21 mouse cellular contexts compared by ENCODE assay signal in the genomic region with DNA sequence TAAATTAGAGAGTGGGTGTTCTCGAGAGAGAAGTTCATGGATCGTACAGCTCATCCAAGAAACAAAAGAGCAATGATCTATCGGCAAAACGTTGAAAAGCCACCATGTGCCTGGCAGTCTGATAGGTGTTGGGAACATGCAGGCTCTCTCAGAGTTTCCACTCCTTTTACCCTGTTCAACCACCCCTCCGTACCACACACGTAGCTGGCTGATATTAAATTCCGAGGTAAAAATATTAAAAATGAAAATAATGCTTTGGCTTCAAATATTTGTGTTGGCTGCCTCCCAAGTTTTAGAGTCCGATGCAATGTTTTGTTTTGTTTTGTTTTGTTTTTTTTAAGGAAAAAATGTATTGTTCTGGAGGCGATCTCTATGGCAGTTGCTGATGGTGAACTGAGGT.
A peak's percentile ranks its signal among the peaks of the same experiment; 100 is the strongest.
DNase-seq lines count a peak whose midpoint lies in the region; ATAC-seq and TF ChIP-seq lines count a peak whose summit lies in the region.
"Had no signal": no experiment of that assay in that cellular context is flagged by ENCODE, and none has a peak within 500 bp of the region (broad histone marks: within the 10 kb centered on the region; RNA-seq: fewer than 3 reads in every experiment).

No protein-coding gene starts in this region.

- intact Hi-C loops in left cerebral cortex, postnatal 14 days (cut with DNase I), result no loop called here

- ATAC-seq in forebrain, embryonic 14.5 days, result no peak
- no peak for ATAC-seq in forebrain, embryonic 11.5 days (replicated peaks; ENCODE audit: low FRiP score)
- no peak for ATAC-seq in hindbrain, embryonic 13.5 days (ENCODE audit: low FRiP score)
- no peak for ATAC-seq in midbrain, embryonic 12.5 days (ENCODE audit: low FRiP score, low read depth)
- ATAC-seq: activated CD4-positive, CD25-positive, alpha-beta regulatory T cell, adult 4 months had no signal

- no peak overlapping the region for H3K4me2 ChIP-seq in forebrain, embryonic 14.5 days (ENCODE audit: low read length)
- no peak overlapping the region for H3K4me2 ChIP-seq in forebrain, embryonic 11.5 days (ENCODE audit: low read depth, low read length, severe bottlenecking)
- H3K4me2 ChIP-seq in hindbrain, embryonic 13.5 days, result no peak overlapping the region
- peak overlapping the region; percentile 42; the same call in 1 of the 2 replicates for H3K4me2 ChIP-seq in midbrain, embryonic 12.5 days (replicated peaks)
- H3K4me2 ChIP-seq: intestine, embryonic 15.5 days; limb, embryonic 12.5 days had no signal

- 67% methylated on average over 9 of the region's 9 CpGs for WGBS in forebrain, embryonic 14.5 days
- 81% methylated on average over 9 of the region's 9 CpGs for WGBS in forebrain, embryonic 11.5 days
- 89% methylated on average over 9 of the region's 9 CpGs for WGBS in embryonic facial prominence, embryonic 10.5 days
- WGBS in hindbrain, embryonic 13.5 days, result 80% methylated on average over 9 of the region's 9 CpGs
- 82% methylated on average over 9 of the region's 9 CpGs for WGBS in midbrain, embryonic 12.5 days
- 67% methylated on average over 9 of the region's 9 CpGs for WGBS in cerebellum, adult 2 months

- H3K4me3 ChIP-seq in forebrain, embryonic 14.5 days (ENCODE audit: low read depth, low read length), result no peak overlapping the region
- H3K4me3 ChIP-seq in forebrain, embryonic 11.5 days (ENCODE audit: low read depth, low read length), result no peak overlapping the region
- H3K4me3 ChIP-seq in embryonic facial prominence, embryonic 10.5 days, result no peak overlapping the region
- no peak overlapping the region for H3K4me3 ChIP-seq in hindbrain, embryonic 13.5 days
- no peak overlapping the region for H3K4me3 ChIP-seq in midbrain, embryonic 12.5 days
- no peak overlapping the region for H3K4me3 ChIP-seq in cerebellum, adult 2 months (replicated peaks; ENCODE audit: insufficient read depth, low read depth, low read length)
- H3K4me3 ChIP-seq: gastrocnemius, adult 2 months; intestine, embryonic 15.5 days; limb, embryonic 12.5 days; myocyte had no signal

- H3K27me3 ChIP-seq in forebrain, embryonic 14.5 days (replicated peaks; ENCODE audit: control insufficient read depth, insufficient read depth, low read length), result no peaks in the 10 kb centered on the region
- no peaks in the 10 kb centered on the region; the same call in 1 of the 2 replicates for H3K27me3 ChIP-seq in forebrain, embryonic 11.5 days (ENCODE audit: control insufficient read depth, insufficient read depth, low read length)
- H3K27me3 ChIP-seq in embryonic facial prominence, embryonic 10.5 days (replicated peaks; ENCODE audit: low read depth, poor library complexity, severe bottlenecking), result no peaks in the 10 kb centered on the region
- no peaks in the 10 kb centered on the region for H3K27me3 ChIP-seq in hindbrain, embryonic 13.5 days
- H3K27me3 ChIP-seq in midbrain, embryonic 12.5 days, result 0 out of 2 replicates have a peak, but pooled peaks cover 4% of the 10 kb centered on the region
- H3K27me3 ChIP-seq in cerebellum, adult 2 months (ENCODE audit: control insufficient read depth, insufficient read depth, low read length), result no peaks in the 10 kb centered on the region; the same call in 1 of the 2 replicates
- H3K27me3 ChIP-seq: intestine, embryonic 15.5 days; limb, embryonic 12.5 days had no signal

- no peak overlapping the region for H3K9ac ChIP-seq in forebrain, embryonic 14.5 days (ENCODE audit: low read length)
- no peak overlapping the region for H3K9ac ChIP-seq in forebrain, embryonic 11.5 days (ENCODE audit: low read length)
- no peak overlapping the region for H3K9ac ChIP-seq in hindbrain, embryonic 13.5 days
- no peak overlapping the region for H3K9ac ChIP-seq in midbrain, embryonic 12.5 days (replicated peaks)
- H3K9ac ChIP-seq: intestine, embryonic 15.5 days; limb, embryonic 12.5 days had no signal

- no peaks in the 10 kb centered on the region for H3K36me3 ChIP-seq in forebrain, embryonic 14.5 days (ENCODE audit: control insufficient read depth, insufficient read depth, low read length)
- H3K36me3 ChIP-seq in forebrain, embryonic 11.5 days (ENCODE audit: control insufficient read depth, insufficient read depth, low read length), result no peaks in the 10 kb centered on the region
- no peaks in the 10 kb centered on the region for H3K36me3 ChIP-seq in embryonic facial prominence, embryonic 10.5 days (replicated peaks)
- no peaks in the 10 kb centered on the region for H3K36me3 ChIP-seq in hindbrain, embryonic 13.5 days
- H3K36me3 ChIP-seq in midbrain, embryonic 12.5 days, result no peaks in the 10 kb centered on the region
- H3K36me3 ChIP-seq: intestine, embryonic 15.5 days; limb, embryonic 12.5 days had no signal

- no peak for TF ChIP-seq POLR2A in cerebellum, adult 2 months (IDR thresholded peaks at IDR 0.05; ENCODE audit: borderline replicate concordance, insufficient read depth, low read length)

- no peak for TF ChIP-seq CTCF in cerebellum, adult 2 months (IDR thresholded peaks at IDR 0.05; ENCODE audit: borderline replicate concordance, insufficient read depth, low read depth, low read length)

- H3K4me1 ChIP-seq in forebrain, embryonic 14.5 days (ENCODE audit: control insufficient read depth, insufficient read depth, low read length), result peaks cover 15% of the 10 kb centered on the region
- peaks cover 4% of the 10 kb centered on the region for H3K4me1 ChIP-seq in forebrain, embryonic 11.5 days (replicated peaks; ENCODE audit: control insufficient read depth, insufficient read depth, low read length)
- peaks cover 15% of the 10 kb centered on the region for H3K4me1 ChIP-seq in embryonic facial prominence, embryonic 10.5 days
- peaks cover 13% of the 10 kb centered on the region for H3K4me1 ChIP-seq in hindbrain, embryonic 13.5 days (replicated peaks)
- peaks cover 26% of the 10 kb centered on the region for H3K4me1 ChIP-seq in midbrain, embryonic 12.5 days
- H3K4me1 ChIP-seq in cerebellum, adult 2 months (ENCODE audit: control insufficient read depth, insufficient read depth, low read length), result no peaks in the 10 kb centered on the region; the same call in 1 of the 2 replicates
- H3K4me1 ChIP-seq: intestine, embryonic 15.5 days had no signal

- DNase-seq in forebrain, embryonic 14.5 days (ENCODE audit: low spot score), result no peak
- DNase-seq in forebrain, embryonic 11.5 days (ENCODE audit: low spot score), result no peak
- no peak for DNase-seq in embryonic facial prominence, embryonic 10.5 days (ENCODE audit: low spot score)
- DNase-seq in cerebellum, adult 2 months, result no peak
- DNase-seq in left cerebral cortex, postnatal 14 days (ENCODE audit: low spot score in 2 of 2), result no peak
- no peak for DNase-seq in urinary bladder, postnatal 14 days (ENCODE audit: low spot score)
- DNase-seq: adrenal gland, postnatal 25 days; cerebellum, postnatal 14 days; gastrocnemius, adult 2 months; heart, adult 18-20 months; kidney, postnatal 14 days; layer of hippocampus, postnatal 36 days; lung, adult 2 months; right cerebral cortex, postnatal 25 days; thymus, adult 18-20 months had no signal

- peak overlapping the region; percentile 5; the same call in 1 of the 2 replicates for H3K27ac ChIP-seq in forebrain, embryonic 14.5 days (ENCODE audit: low read depth, low read length)
- H3K27ac ChIP-seq in forebrain, embryonic 11.5 days (ENCODE audit: low read depth, low read length), result no peak overlapping the region
- H3K27ac ChIP-seq in embryonic facial prominence, embryonic 10.5 days (replicated peaks), result peak overlapping the region; percentile 51; the same call in 1 of the 2 replicates
- H3K27ac ChIP-seq in hindbrain, embryonic 13.5 days, result peak overlapping the region; percentile 77; the same call in 1 of the 2 replicates
- H3K27ac ChIP-seq in midbrain, embryonic 12.5 days (replicated peaks), result peak overlapping the region; percentile 69
- H3K27ac ChIP-seq in cerebellum, adult 2 months (ENCODE audit: insufficient read depth, low read length), result no peak overlapping the region
- H3K27ac ChIP-seq: gastrocnemius, adult 2 months; intestine, embryonic 15.5 days; limb, embryonic 12.5 days had no signal

- H3K9me3 ChIP-seq in forebrain, embryonic 14.5 days (replicated peaks; ENCODE audit: control insufficient read depth, low read length), result peaks cover 2% of the 10 kb centered on the region; the same call in 1 of the 2 replicates
- H3K9me3 ChIP-seq in forebrain, embryonic 11.5 days (ENCODE audit: control insufficient read depth, low read length), result no peaks in the 10 kb centered on the region; the same call in 1 of the 2 replicates
- H3K9me3 ChIP-seq in embryonic facial prominence, embryonic 10.5 days, result no peaks in the 10 kb centered on the region
- no peaks in the 10 kb centered on the region for H3K9me3 ChIP-seq in hindbrain, embryonic 13.5 days
- 0 out of 2 replicates have a peak, but pooled peaks cover 3% of the 10 kb centered on the region for H3K9me3 ChIP-seq in midbrain, embryonic 12.5 days
- H3K9me3 ChIP-seq: intestine, embryonic 15.5 days; limb, embryonic 12.5 days had no signal

Comparison
In these comparisons a context has a peak if more than half of its experiments do, and no peak if none do; other contexts are left out.
1. H3K27ac ChIP-seq: peak in forebrain, embryonic 14.5 days (single experiment), embryonic facial prominence, embryonic 10.5 days (single experiment), hindbrain, embryonic 13.5 days (single experiment) and midbrain, embryonic 12.5 days (single experiment); none in forebrain, embryonic 11.5 days (single experiment) and cerebellum, adult 2 months (single experiment).